Mouse (Mus musculus) ES-E14 (cell line): Measurements from ENCODE around the gene Ffar1.

Experiments used
- MAFK ChIP-seq: IDR thresholded peaks from 2 replicates; pipeline ENCODE4 v1.6.1; 2014; ENCODE audit warnings: mild to moderate bottlenecking, low read depth, low read length, inconsistent platforms; ENCODE audit not compliant: insufficient read depth
- ZC3H11A ChIP-seq: IDR thresholded peaks from 2 replicates; pipeline ENCODE4 v1.6.1; 2012; ENCODE audit warnings: low read depth, mild to moderate bottlenecking, inconsistent platforms, low read length, borderline replicate concordance

DNA sequence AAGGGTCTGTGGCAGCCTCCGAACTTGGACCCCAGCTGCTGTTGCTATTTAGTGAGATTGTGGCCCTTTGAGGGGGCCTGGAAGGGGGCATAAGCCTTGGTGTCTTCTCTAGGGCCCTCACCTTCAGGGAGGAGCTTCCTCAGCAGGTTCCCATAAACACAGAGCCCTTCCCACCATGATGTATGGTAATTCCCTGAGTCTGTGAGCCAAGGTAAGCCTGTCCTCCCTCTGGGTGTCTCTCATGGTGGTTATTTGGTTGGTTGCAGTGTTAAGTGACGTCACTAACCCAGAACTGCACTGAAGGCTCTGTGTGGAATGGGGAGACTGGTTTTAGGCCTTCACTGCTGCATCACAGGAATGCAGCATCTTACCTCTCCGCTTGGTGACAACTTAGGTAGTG lies 31.9 kb downstream of the Ffar1 start:
- TF ChIP-seq ZC3H11A = no peak
- no peak for TF ChIP-seq MAFK
